Mouse (Mus musculus): Measurements from ENCODE around the gene Sult2b1.

DNA sequence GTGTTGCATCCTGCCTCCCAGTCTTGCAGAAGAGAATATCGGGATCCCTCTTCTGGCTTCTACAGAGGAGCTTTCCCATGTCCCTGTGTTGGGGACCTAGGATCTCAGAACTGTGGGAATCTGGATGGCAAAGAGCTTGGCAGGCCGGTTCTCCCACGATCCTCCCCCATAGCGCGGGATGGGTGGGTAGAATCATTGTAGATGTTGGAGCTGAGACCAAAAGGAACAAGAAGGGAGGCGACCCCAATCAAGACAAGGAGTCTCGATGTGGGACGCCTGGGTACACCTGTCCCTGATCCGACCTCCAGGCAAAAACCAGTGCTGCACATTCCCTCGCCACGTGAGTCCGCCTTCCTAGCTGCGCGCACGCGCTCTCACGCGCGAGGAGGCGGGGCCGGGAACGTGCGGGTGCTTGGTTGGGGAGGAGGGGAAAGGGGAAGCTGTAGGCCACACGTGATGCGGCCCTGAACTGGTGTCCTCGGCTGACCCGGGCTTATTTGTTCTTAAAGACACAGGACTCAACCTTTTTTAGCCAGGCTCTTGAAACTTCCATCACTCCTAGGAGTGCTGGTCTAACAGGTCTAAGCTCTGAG lies 77.0 kb downstream of the Sult2b1 start:
- TF ChIP-seq NRF1 (IDR thresholded peaks at IDR 0.05; ENCODE audit: low read depth, low read length) (peak; percentile 79), CTCF (conservative IDR thresholded peaks at IDR 0.05 in 1 of 2, IDR thresholded peaks at IDR 0.05 in 1 of 2; ENCODE audit: low read depth in 2 of 2, low read length in 2 of 2) (no peak), RCOR1 (conservative IDR thresholded peaks at IDR 0.05; ENCODE audit: low read depth, low read length) (no peak), ZC3H11A (IDR thresholded peaks at IDR 0.05; ENCODE audit: low read depth, low read length) (no peak), E2F4 (IDR thresholded peaks at IDR 0.05; ENCODE audit: insufficient replicate concordance, low read depth, low read length) (no peak)

All from CH12.LX (cell line).